Mouse (Mus musculus): ENCODE results near the gene Chst11. TPM values are rescaled to one million over a fixed set of nuclear protein-coding genes. Genes with fewer than 3 reads are reported as not detected.

Gene Chst11
- 1 to 10 TPM; 1.3 to 1.4 TPM for total RNA-seq (2021)
- long read RNA-seq, experiment 1, result 0 reads
- long read RNA-seq, experiment 2, result 0 reads

- intact Hi-C loops (cut with DNase I; ENCODE audit: low total_unique reads), result loop anchor here (10.0 kb wide), 2 partner anchors 120 to 200 kb away; no protein-coding TSS in a partner anchor
- peak; percentile 59 for DNase-seq
Observed at GRCm38 (mm10) chr10:82984950-82985699, at the start of gene Chst11. Gene Chst11 (plus strand): TSS chr10:82985498.

GRCm38 (mm10) chr10:82935774-82936173 is 49.5 kb upstream of the Chst11 start:
- intact Hi-C loops (cut with DNase I; ENCODE audit: low total_unique reads), result no loop called here
- no peak for DNase-seq

GRCm38 (mm10) chr10:82953415-82953814 is 31.9 kb upstream of the Chst11 start:
- DNase-seq, result no peak
- intact Hi-C loops (cut with DNase I; ENCODE audit: low total_unique reads), result no loop called here

- intact Hi-C loops (cut with DNase I; ENCODE audit: low total_unique reads), result no loop called here
- no peak for DNase-seq
Observed at GRCm38 (mm10) chr10:82955117-82955516, 30.2 kb upstream of the Chst11 start.

- DNase-seq, result no peak
Observed at GRCm38 (mm10) chr10:82958218-82958761, 27.0 kb upstream of the Chst11 start.

GRCm38 (mm10) chr10:82959316-82959715 is 26.0 kb upstream of the Chst11 start:
- intact Hi-C loops (cut with DNase I; ENCODE audit: low total_unique reads), result no loop called here
- DNase-seq, result no peak

More at GRCm38 (mm10) chr10:82958218-82958761, 27.0 kb upstream of the Chst11 start:
- intact Hi-C loops (cut with DNase I; ENCODE audit: low total_unique reads), result no loop called here

GRCm38 (mm10) chr10:82961302-82961701 is 24.0 kb upstream of the Chst11 start:
- DNase-seq, result no peak
- intact Hi-C loops (cut with DNase I; ENCODE audit: low total_unique reads), result no loop called here

- DNase-seq, result no peak
- intact Hi-C loops (cut with DNase I; ENCODE audit: low total_unique reads), result no loop called here
Observed at GRCm38 (mm10) chr10:82962018-82962417, 23.3 kb upstream of the Chst11 start.

GRCm38 (mm10) chr10:82962472-82963020 is 22.8 kb upstream of the Chst11 start:
- intact Hi-C loops (cut with DNase I; ENCODE audit: low total_unique reads), result no loop called here
- DNase-seq, result no peak

GRCm38 (mm10) chr10:82964491-82964890 is 20.8 kb upstream of the Chst11 start:
- no peak for DNase-seq
- intact Hi-C loops (cut with DNase I; ENCODE audit: low total_unique reads), result no loop called here

GRCm38 (mm10) chr10:82966672-82967071 is 18.6 kb upstream of the Chst11 start:
- intact Hi-C loops (cut with DNase I; ENCODE audit: low total_unique reads), result no loop called here
- DNase-seq, result no peak

GRCm38 (mm10) chr10:82969612-82970011 is 15.7 kb upstream of the Chst11 start:
- no peak for DNase-seq
- intact Hi-C loops (cut with DNase I; ENCODE audit: low total_unique reads), result no loop called here

- DNase-seq, result no peak
- intact Hi-C loops (cut with DNase I; ENCODE audit: low total_unique reads), result no loop called here
Observed at GRCm38 (mm10) chr10:82971549-82971948, 13.7 kb upstream of the Chst11 start.

- intact Hi-C loops (cut with DNase I; ENCODE audit: low total_unique reads), result no loop called here
- no peak for DNase-seq
Observed at GRCm38 (mm10) chr10:82974201-82974600, 11.1 kb upstream of the Chst11 start.

GRCm38 (mm10) chr10:82974627-82975177 is 10.6 kb upstream of the Chst11 start:
- intact Hi-C loops (cut with DNase I; ENCODE audit: low total_unique reads), result no loop called here
- no peak for DNase-seq

GRCm38 (mm10) chr10:82975806-82976205 is 9.5 kb upstream of the Chst11 start:
- intact Hi-C loops (cut with DNase I; ENCODE audit: low total_unique reads), result no loop called here
- DNase-seq, result no peak

- intact Hi-C loops (cut with DNase I; ENCODE audit: low total_unique reads), result loop anchor here (10.0 kb wide), 2 partner anchors 123 to 203 kb away; no protein-coding TSS in a partner anchor
Observed at GRCm38 (mm10) chr10:82982286-82982685, 3.0 kb upstream of the Chst11 start.

GRCm38 (mm10) chr10:82985700-82986131 is 418 bp downstream of the Chst11 start:
- DNase-seq, result no peak
- intact Hi-C loops (cut with DNase I; ENCODE audit: low total_unique reads), result loop anchor here (10.0 kb wide), 2 partner anchors 119 to 199 kb away; no protein-coding TSS in a partner anchor

More at GRCm38 (mm10) chr10:82982286-82982685, 3.0 kb upstream of the Chst11 start:
- DNase-seq, result no peak

GRCm38 (mm10) chr10:82986251-82986992 is 1.1 kb downstream of the Chst11 start:
- intact Hi-C loops (cut with DNase I; ENCODE audit: low total_unique reads), result loop anchor here (10.0 kb wide), 2 partner anchors 118 to 198 kb away; no protein-coding TSS in a partner anchor
- DNase-seq, result no peak

All from gastrocnemius, postnatal 14 days (tissue).